Mouse (Mus musculus) myocyte (in vitro differentiated cells): ENCODE measurements around the gene Pecam1. TPM values are rescaled to one million over a fixed set of nuclear protein-coding genes. Genes with fewer than 3 reads are reported as not detected.

Source experiments
- H3K27me3 ChIP-seq: one replicate; pipeline ENCODE4 v1.6.1; 2011; ENCODE audit not compliant: control insufficient read depth, insufficient read depth, insufficient read length
- H3K36me3 ChIP-seq: one replicate; pipeline ENCODE4 v1.6.1; 2011; ENCODE audit not compliant: control insufficient read depth, insufficient read depth
- H3K4me2 ChIP-seq: one replicate; pipeline ENCODE4 v1.6.1; 2011; ENCODE audit warnings: low read depth, control low read depth
- H3K4me3 ChIP-seq: one replicate; pipeline ENCODE4 v1.5.1; 2011; ENCODE audit warnings: mild to moderate bottlenecking, control low read depth, moderate library complexity
- H3K79me2 ChIP-seq: one replicate; pipeline ENCODE4 v1.6.1; 2011; ENCODE audit not compliant: control insufficient read depth, insufficient read depth
- H3ac ChIP-seq: one replicate; pipeline ENCODE4 v1.6.1; 2011; ENCODE audit not compliant: control insufficient read depth, insufficient read length
- CEBPB ChIP-seq: IDR thresholded peaks from 2 replicates; pipeline ENCODE4 v1.6.1; 2011; ENCODE audit warnings: mild to moderate bottlenecking, moderate library complexity; ENCODE audit not compliant: poor library complexity, insufficient read depth, severe bottlenecking
- E2F4 ChIP-seq: IDR thresholded peaks from one replicate; pipeline ENCODE4 v1.6.1; 2011; ENCODE audit warnings: mild to moderate bottlenecking, control low read depth, moderate library complexity; ENCODE audit not compliant: insufficient read depth
- MAX ChIP-seq: IDR thresholded peaks from one replicate; pipeline ENCODE4 v1.6.1; 2011; ENCODE audit warnings: low read depth, mild to moderate bottlenecking, control low read depth
- MYOD1 ChIP-seq, 3 experiments: IDR thresholded peaks; one replicate each; pipeline ENCODE4 v1.6.1; 2011; ENCODE audit warnings: control low read depth in 2 of 3, low read depth in 2 of 3, mild to moderate bottlenecking in 2 of 3, moderate library complexity in 1 of 3; ENCODE audit not compliant: insufficient read length in 2 of 3, control insufficient read depth in 1 of 3
- MYOG ChIP-seq, 3 experiments: IDR thresholded peaks; one replicate each; pipeline ENCODE4 v1.6.1; 2011; ENCODE audit warnings: control low read depth in 2 of 3, low read depth in 2 of 3, mild to moderate bottlenecking in 2 of 3; ENCODE audit not compliant: insufficient read length in 2 of 3, control insufficient read depth in 1 of 3, insufficient read depth in 1 of 3
- POLR2A ChIP-seq: IDR thresholded peaks from one replicate; pipeline ENCODE4 v1.6.1; 2011; ENCODE audit warnings: low read depth, mild to moderate bottlenecking, control low read depth, moderate library complexity; ENCODE audit not compliant: insufficient read length
- POLR2AphosphoS2 ChIP-seq: IDR thresholded peaks from one replicate; pipeline ENCODE4 v1.6.1; 2011; ENCODE audit warnings: low read depth, control low read depth; ENCODE audit not compliant: insufficient read length
- REST ChIP-seq: IDR thresholded peaks from one replicate; pipeline ENCODE4 v1.6.1; 2011; ENCODE audit warnings: mild to moderate bottlenecking, control low read depth, moderate library complexity; ENCODE audit not compliant: insufficient read depth, insufficient read length
- SRF ChIP-seq: IDR thresholded peaks from one replicate; pipeline ENCODE4 v1.6.1; 2011; ENCODE audit warnings: low read depth; ENCODE audit not compliant: control insufficient read depth, insufficient read length
- TCF12 ChIP-seq: IDR thresholded peaks from one replicate; pipeline ENCODE4 v1.6.1; 2011; ENCODE audit warnings: mild to moderate bottlenecking, control low read depth; ENCODE audit not compliant: poor library complexity, insufficient read depth, severe bottlenecking
- TCF3 ChIP-seq: IDR thresholded peaks from one replicate; pipeline ENCODE4 v1.6.1; 2011; ENCODE audit warnings: low read depth, control low read depth; ENCODE audit not compliant: insufficient read length
- USF1 ChIP-seq: IDR thresholded peaks from one replicate; pipeline ENCODE4 v1.6.1; 2011; ENCODE audit warnings: low read depth, mild to moderate bottlenecking, control low read depth, moderate library complexity
- polyA plus RNA-seq: library from polyadenylated mRNA; unstranded; fragments of >200 nt; fragmentation: generic; extraction: Trizol; gene quantifications from one replicate; pipeline ENCODE4 v1.2.1, GENCODE M21; 2012; ENCODE audit warnings: missing spikeins

The Pecam1 gene
- polyA plus RNA-seq, 1 experiment, result 0.01 TPM

- peak overlapping the region; percentile 57 for H3K4me3 ChIP-seq
- TF ChIP-seq POLR2A (no peak), E2F4 (no peak), SRF (no peak), MYOD1 (IDR thresholded peaks at IDR 0.05; ENCODE audit: control insufficient read depth in 1 of 3, insufficient read length in 2 of 3, low read depth in 2 of 3) (no peak), MAX (no peak), USF1 (no peak), MYOG (IDR thresholded peaks at IDR 0.05; ENCODE audit: control insufficient read depth in 1 of 3, insufficient read depth in 1 of 3, insufficient read length in 2 of 3, low read depth in 2 of 3) (no peak), CEBPB (no peak), POLR2AphosphoS2 (no peak)
- H3K36me3 ChIP-seq, result no peaks in the 10 kb centered on the region
- H3K4me2 ChIP-seq, result peak overlapping the region; percentile 99
- H3K79me2 ChIP-seq, result peaks cover 11% of the 10 kb centered on the region
- no peak overlapping the region for H3ac ChIP-seq
- no peaks in the 10 kb centered on the region for H3K27me3 ChIP-seq
Observed at GRCm38 (mm10) chr11:106613638-106614338, 136.6 kb downstream of the Pecam1 start.

- Histone ChIP-seq H3ac (peak within 1 kb of the TSS; percentile 72), H3K4me2 (peak within 1 kb of the TSS; percentile 99), H3K27me3 (no peaks in the 10 kb centered on the region), H3K36me3 (no peaks in the 10 kb centered on the region), H3K4me3 (peak within 1 kb of the TSS; percentile 57), H3K79me2 (peaks cover 11% of the 10 kb centered on the region)
- peak in 2 of 3 experiments; percentile 57 to 70 for TF ChIP-seq MYOG (IDR thresholded peaks at IDR 0.05; ENCODE audit: control insufficient read depth in 1 of 3, insufficient read depth in 1 of 3, insufficient read length in 2 of 3, low read depth in 2 of 3)
- TF ChIP-seq USF1, result peak; percentile 60
- TF ChIP-seq SRF, result peak; percentile 90
- TF ChIP-seq POLR2AphosphoS2, result no peak
- peak in 1 of 3 experiments; percentile 51 for TF ChIP-seq MYOD1 (IDR thresholded peaks at IDR 0.05; ENCODE audit: control insufficient read depth in 1 of 3, insufficient read length in 2 of 3, low read depth in 2 of 3)
Observed at GRCm38 (mm10) chr11:106612961-106613637, 137.3 kb downstream of the Pecam1 start, which contains the start of gene Tex2. TSS of gene Tex2 (minus strand) at chr11:106613423.

DNA sequence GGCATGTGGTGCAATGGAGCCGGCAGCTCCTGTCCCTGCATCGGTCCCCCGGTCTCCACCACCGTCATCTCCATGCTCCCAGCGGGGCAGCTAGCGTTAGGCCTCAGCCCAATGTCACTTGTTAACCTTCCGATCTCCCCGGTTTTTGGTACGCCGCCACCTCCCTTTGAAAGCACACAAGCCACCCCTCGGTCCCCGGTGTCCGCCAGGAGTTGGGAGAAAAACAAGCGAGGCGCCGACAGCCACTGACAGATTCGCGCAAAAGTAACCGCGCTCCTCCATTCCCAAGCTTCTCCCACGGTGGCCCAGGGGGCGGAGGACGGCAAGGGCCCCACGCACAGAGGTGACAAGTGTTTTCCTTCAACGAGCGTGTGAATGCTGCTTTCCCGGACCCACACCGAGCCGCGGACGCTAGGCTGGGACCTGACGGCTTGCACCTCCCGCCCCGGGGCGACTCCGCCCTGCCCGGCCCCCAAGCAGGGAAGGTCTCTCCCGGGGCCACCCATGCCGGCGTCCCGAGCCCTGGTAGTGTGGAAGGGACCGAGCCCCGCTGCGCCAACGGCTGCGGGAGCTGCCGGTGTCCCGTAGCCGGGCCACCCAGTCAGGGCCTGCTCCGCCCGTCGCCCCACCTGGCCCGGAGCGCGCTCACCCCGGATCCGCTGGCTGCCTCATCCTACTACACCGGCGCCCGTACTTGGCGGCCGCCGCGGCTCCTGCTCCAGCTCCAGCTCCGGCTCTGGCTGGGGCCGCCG, 138.0 kb downstream of the Pecam1 start:
- Histone ChIP-seq H3K27me3 (no peaks in the 10 kb centered on the region), H3ac (peak overlapping the region; percentile 72), H3K4me2 (peak overlapping the region; percentile 79), H3K4me3 (peak overlapping the region; percentile 57), H3K79me2 (peaks cover 11% of the 10 kb centered on the region), H3K36me3 (no peaks in the 10 kb centered on the region)
- no peak for TF ChIP-seq SRF
- no peak for TF ChIP-seq E2F4
- TF ChIP-seq MYOD1 (IDR thresholded peaks at IDR 0.05; ENCODE audit: control insufficient read depth in 1 of 3, insufficient read length in 2 of 3, low read depth in 2 of 3), result no peak
- peak; percentile 86 for TF ChIP-seq POLR2A
- TF ChIP-seq POLR2AphosphoS2, result peak; percentile 77
- no peak for TF ChIP-seq MAX

- Histone ChIP-seq H3ac (no peak overlapping the region), H3K4me3 (no peak overlapping the region), H3K27me3 (no peaks in the 10 kb centered on the region), H3K4me2 (no peak overlapping the region), H3K36me3 (no peaks in the 10 kb centered on the region), H3K79me2 (peaks cover 11% of the 10 kb centered on the region)
- no peak for TF ChIP-seq POLR2AphosphoS2
- TF ChIP-seq MYOD1 (IDR thresholded peaks at IDR 0.05; ENCODE audit: control insufficient read depth in 1 of 3, insufficient read length in 2 of 3, low read depth in 2 of 3), result no peak
- TF ChIP-seq REST, result no peak
- no peak for TF ChIP-seq SRF
Observed at GRCm38 (mm10) chr11:106609731-106610130, 140.7 kb downstream of the Pecam1 start.

- H3K4me3 ChIP-seq, result no peak overlapping the region
- H3K79me2 ChIP-seq, result peaks cover 11% of the 10 kb centered on the region
- no peak overlapping the region for H3K4me2 ChIP-seq
- no peak overlapping the region for H3ac ChIP-seq
- TF ChIP-seq MYOD1 (IDR thresholded peaks at IDR 0.05; ENCODE audit: control insufficient read depth in 1 of 3, insufficient read length in 2 of 3, low read depth in 2 of 3) (no peak), TCF3 (no peak), POLR2A (no peak), POLR2AphosphoS2 (no peak), MYOG (IDR thresholded peaks at IDR 0.05; ENCODE audit: control insufficient read depth in 1 of 3, insufficient read depth in 1 of 3, insufficient read length in 2 of 3, low read depth in 2 of 3) (no peak), REST (no peak), USF1 (no peak), SRF (no peak), TCF12 (no peak), MAX (no peak), CEBPB (no peak), E2F4 (no peak)
- no peaks in the 10 kb centered on the region for H3K36me3 ChIP-seq
- H3K27me3 ChIP-seq, result no peaks in the 10 kb centered on the region
Observed at GRCm38 (mm10) chr11:106607316-106607715, 143.1 kb downstream of the Pecam1 start.
